Mouse (Mus musculus): ENCODE data around the gene Diaph3. TPM values are rescaled to one million over a fixed set of nuclear protein-coding genes. Genes with fewer than 3 reads are reported as not detected.

The Diaph3 gene
- polyA plus RNA-seq, 1 experiment from 2014 or later = 8.2 TPM

GRCm38 (mm10) chr14:86930763-86931162 lies 210.3 kb downstream of the Diaph3 start:
- no peak overlapping the region for H3K9ac ChIP-seq (ENCODE audit: low read length)
- H3K27me3 ChIP-seq (ENCODE audit: control insufficient read depth, insufficient read depth, low read length) = no peaks in the 10 kb centered on the region
- no peak overlapping the region for H3K4me3 ChIP-seq (ENCODE audit: low read depth, low read length)
- no peaks in the 10 kb centered on the region for H3K9me3 ChIP-seq (ENCODE audit: control insufficient read depth, low read length)
- DNase-seq (ENCODE audit: low spot score) (no peak), ATAC-seq (ENCODE audit: insufficient read depth, low FRiP score, low TSS enrichment) (no peak)
- no peaks in the 10 kb centered on the region for H3K36me3 ChIP-seq (ENCODE audit: control insufficient read depth, insufficient read depth, low read length)
- no peaks in the 10 kb centered on the region for H3K4me1 ChIP-seq (ENCODE audit: control insufficient read depth, insufficient read depth, low read length)
- H3K27ac ChIP-seq (ENCODE audit: low read depth, low read length) = no peak overlapping the region
- no peak overlapping the region for H3K4me2 ChIP-seq (ENCODE audit: low read depth)
- WGBS = 87% methylated on average over 4 of the region's 4 CpGs

DNA sequence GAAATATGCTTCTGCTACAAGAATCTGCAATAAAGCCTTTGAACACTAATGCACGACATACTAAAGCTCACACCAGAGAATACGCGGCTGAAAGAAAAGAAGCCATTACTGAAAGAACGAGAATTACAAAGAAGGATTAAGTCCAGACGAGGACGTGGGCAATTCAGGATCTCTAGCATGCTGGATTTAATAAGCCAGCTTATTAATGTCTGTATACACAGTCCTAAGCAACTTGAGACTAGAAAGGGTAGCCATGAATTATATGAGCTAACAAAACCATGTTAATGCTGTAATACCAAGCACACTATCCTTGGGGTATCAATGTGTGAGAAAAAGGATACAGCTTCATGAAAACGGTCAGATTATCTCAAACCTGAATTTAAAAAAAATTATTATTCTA lies 214.2 kb downstream of the Diaph3 start:
- H3K9ac ChIP-seq (ENCODE audit: low read length) = no peak overlapping the region
- H3K4me3 ChIP-seq (ENCODE audit: low read depth, low read length) = no peak overlapping the region
- H3K27me3 ChIP-seq (ENCODE audit: control insufficient read depth, insufficient read depth, low read length) = no peaks in the 10 kb centered on the region
- WGBS = 93% methylated on average over 7 of the region's 7 CpGs
- ATAC-seq (ENCODE audit: insufficient read depth, low FRiP score, low TSS enrichment) (no peak), DNase-seq (ENCODE audit: low spot score) (no peak)
- no peak overlapping the region for H3K27ac ChIP-seq (ENCODE audit: low read depth, low read length)
- H3K4me2 ChIP-seq (ENCODE audit: low read depth) = no peak overlapping the region
- H3K9me3 ChIP-seq (ENCODE audit: control insufficient read depth, low read length) = no peaks in the 10 kb centered on the region
- H3K36me3 ChIP-seq (ENCODE audit: control insufficient read depth, insufficient read depth, low read length) = no peaks in the 10 kb centered on the region
- no peaks in the 10 kb centered on the region for H3K4me1 ChIP-seq (ENCODE audit: control insufficient read depth, insufficient read depth, low read length)

- Histone ChIP-seq H3K4me1 (ENCODE audit: control insufficient read depth, insufficient read depth, low read length) (no peaks in the 10 kb centered on the region), H3K36me3 (ENCODE audit: control insufficient read depth, insufficient read depth, low read length) (no peaks in the 10 kb centered on the region), H3K27me3 (ENCODE audit: control insufficient read depth, insufficient read depth, low read length) (no peaks in the 10 kb centered on the region), H3K9me3 (ENCODE audit: control insufficient read depth, low read length) (no peaks in the 10 kb centered on the region), H3K4me2 (ENCODE audit: low read depth) (no peak overlapping the region), H3K27ac (ENCODE audit: low read depth, low read length) (no peak overlapping the region), H3K4me3 (ENCODE audit: low read depth, low read length) (no peak overlapping the region), H3K9ac (ENCODE audit: low read length) (no peak overlapping the region)
- DNase-seq (ENCODE audit: low spot score) (no peak), ATAC-seq (ENCODE audit: insufficient read depth, low FRiP score, low TSS enrichment) (no peak)
These were observed 242.1 kb downstream of the Diaph3 start for GRCm38 (mm10) chr14:86898898-86899297.

- H3K4me3 ChIP-seq (ENCODE audit: low read depth, low read length) = no peak overlapping the region
- no peaks in the 10 kb centered on the region for H3K9me3 ChIP-seq (ENCODE audit: control insufficient read depth, low read length)
- no peaks in the 10 kb centered on the region for H3K27me3 ChIP-seq (ENCODE audit: control insufficient read depth, insufficient read depth, low read length)
- H3K9ac ChIP-seq (ENCODE audit: low read length) = no peak overlapping the region
- no peaks in the 10 kb centered on the region for H3K4me1 ChIP-seq (ENCODE audit: control insufficient read depth, insufficient read depth, low read length)
- no peaks in the 10 kb centered on the region for H3K36me3 ChIP-seq (ENCODE audit: control insufficient read depth, insufficient read depth, low read length)
- ATAC-seq (ENCODE audit: insufficient read depth, low FRiP score, low TSS enrichment) (no peak), DNase-seq (ENCODE audit: low spot score) (no peak)
- no peak overlapping the region for H3K4me2 ChIP-seq (ENCODE audit: low read depth)
- no peak overlapping the region for H3K27ac ChIP-seq (ENCODE audit: low read depth, low read length)
- WGBS = 78% methylated on average over 3 of the region's 3 CpGs
These were observed 251.8 kb downstream of the Diaph3 start for GRCm38 (mm10) chr14:86889070-86889804.

DNA sequence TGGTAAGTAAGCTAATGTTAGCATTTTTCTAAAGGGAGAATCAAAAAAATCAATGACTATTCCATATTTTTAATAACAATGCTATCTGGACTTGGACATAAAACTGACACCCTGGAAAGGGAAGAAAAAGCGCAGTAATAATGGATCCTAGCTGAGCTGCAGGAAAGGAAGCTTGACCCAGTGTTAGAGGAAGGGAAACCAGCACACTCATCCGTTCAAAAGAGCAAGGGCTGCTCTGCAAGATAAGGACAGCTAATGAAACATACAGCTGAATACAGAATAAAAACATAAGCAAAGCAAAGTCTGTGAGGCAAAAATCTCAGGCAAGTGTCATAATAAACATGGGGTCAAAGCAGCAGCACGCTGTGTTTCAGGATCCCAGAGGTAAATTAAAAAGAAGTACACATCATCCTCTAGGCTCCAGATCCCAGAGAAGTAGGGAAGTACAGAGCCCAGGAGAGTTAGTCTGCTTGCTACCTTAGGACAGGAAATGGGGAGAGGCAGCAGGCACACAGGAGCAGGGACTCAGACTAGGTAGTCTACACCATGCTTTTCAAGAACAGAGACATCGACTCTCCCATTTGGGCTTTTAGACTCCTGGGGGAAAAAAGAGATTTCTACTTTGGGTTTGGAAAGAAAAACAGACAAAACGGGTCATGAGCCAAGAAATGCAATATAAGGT lies 255.5 kb downstream of the Diaph3 start:
- H3K9ac ChIP-seq (ENCODE audit: low read length) = no peak overlapping the region
- H3K36me3 ChIP-seq (ENCODE audit: control insufficient read depth, insufficient read depth, low read length) = no peaks in the 10 kb centered on the region
- no peak for DNase-seq (ENCODE audit: low spot score)
- no peak overlapping the region for H3K4me2 ChIP-seq (ENCODE audit: low read depth)
- ATAC-seq (ENCODE audit: insufficient read depth, low FRiP score, low TSS enrichment) = no peak
- H3K9me3 ChIP-seq (ENCODE audit: control insufficient read depth, low read length) = no peaks in the 10 kb centered on the region
- H3K27me3 ChIP-seq (ENCODE audit: control insufficient read depth, insufficient read depth, low read length) = no peaks in the 10 kb centered on the region
- H3K27ac ChIP-seq (ENCODE audit: low read depth, low read length) = no peak overlapping the region
- no peak overlapping the region for H3K4me3 ChIP-seq (ENCODE audit: low read depth, low read length)
- 89% methylated on average over 5 of the region's 5 CpGs for WGBS
- H3K4me1 ChIP-seq (ENCODE audit: control insufficient read depth, insufficient read depth, low read length) = no peaks in the 10 kb centered on the region

DNA sequence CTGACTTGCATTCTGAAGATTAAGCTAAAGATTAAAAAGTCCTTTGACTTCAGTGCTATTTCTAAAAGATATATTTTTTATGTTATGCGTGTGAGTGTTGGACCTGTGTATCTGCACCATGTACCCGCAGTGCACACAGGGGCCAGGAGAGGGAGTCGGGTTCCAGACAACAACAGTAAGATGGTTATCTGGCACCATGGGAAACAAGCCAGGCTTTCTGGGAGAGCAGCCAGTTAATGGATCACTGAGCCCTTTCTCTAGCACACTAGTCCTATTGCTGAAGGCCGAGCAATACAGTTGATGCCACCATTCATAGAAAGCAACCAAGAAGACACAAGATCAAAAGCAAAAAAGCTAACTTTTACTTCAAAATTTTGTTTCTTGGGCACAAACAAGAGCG lies 271.5 kb downstream of the Diaph3 start:
- 92% methylated on average over 5 of the region's 5 CpGs for WGBS
- H3K9ac ChIP-seq (ENCODE audit: low read length) = no peak overlapping the region
- no peak overlapping the region for H3K4me2 ChIP-seq (ENCODE audit: low read depth)
- DNase-seq (ENCODE audit: low spot score) = no peak
- no peak overlapping the region for H3K4me3 ChIP-seq (ENCODE audit: low read depth, low read length)
- ATAC-seq (ENCODE audit: insufficient read depth, low FRiP score, low TSS enrichment) = no peak
- H3K27me3 ChIP-seq (ENCODE audit: control insufficient read depth, insufficient read depth, low read length) = no peaks in the 10 kb centered on the region
- no peaks in the 10 kb centered on the region for H3K9me3 ChIP-seq (ENCODE audit: control insufficient read depth, low read length)
- H3K4me1 ChIP-seq (ENCODE audit: control insufficient read depth, insufficient read depth, low read length) = no peaks in the 10 kb centered on the region
- no peak overlapping the region for H3K27ac ChIP-seq (ENCODE audit: low read depth, low read length)
- H3K36me3 ChIP-seq (ENCODE audit: control insufficient read depth, insufficient read depth, low read length) = no peaks in the 10 kb centered on the region

DNA sequence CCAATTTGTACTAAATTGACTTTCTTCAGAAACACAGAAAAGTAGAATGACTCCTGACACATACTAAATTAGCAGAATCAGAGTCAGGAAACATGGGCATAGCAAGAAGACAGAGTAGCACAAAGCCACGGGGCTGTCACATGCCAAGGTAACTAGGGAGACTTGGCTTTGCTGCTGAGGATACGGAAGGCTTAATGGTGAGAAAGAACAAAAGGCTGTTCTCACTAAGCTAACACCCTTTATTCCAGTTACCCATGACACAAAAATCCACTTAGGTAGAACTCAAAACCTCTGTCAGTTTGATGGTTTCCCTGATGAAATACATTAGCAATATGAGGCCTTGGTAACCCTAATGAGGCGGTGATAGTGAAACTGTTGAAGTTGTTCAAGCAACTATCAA lies 273.9 kb downstream of the Diaph3 start:
- Histone ChIP-seq H3K4me1 (ENCODE audit: control insufficient read depth, insufficient read depth, low read length) (no peaks in the 10 kb centered on the region), H3K27ac (ENCODE audit: low read depth, low read length) (no peak overlapping the region), H3K36me3 (ENCODE audit: control insufficient read depth, insufficient read depth, low read length) (no peaks in the 10 kb centered on the region), H3K27me3 (ENCODE audit: control insufficient read depth, insufficient read depth, low read length) (no peaks in the 10 kb centered on the region), H3K4me2 (ENCODE audit: low read depth) (no peak overlapping the region), H3K9ac (ENCODE audit: low read length) (no peak overlapping the region), H3K4me3 (ENCODE audit: low read depth, low read length) (no peak overlapping the region), H3K9me3 (ENCODE audit: control insufficient read depth, low read length) (no peaks in the 10 kb centered on the region)
- ATAC-seq (ENCODE audit: insufficient read depth, low FRiP score, low TSS enrichment) (no peak), DNase-seq (ENCODE audit: low spot score) (no peak)
- 54% methylated on average over 3 of the region's 3 CpGs for WGBS

GRCm38 (mm10) chr14:86864053-86864452 lies 277.0 kb downstream of the Diaph3 start:
- no peak for ATAC-seq (ENCODE audit: insufficient read depth, low FRiP score, low TSS enrichment)
- 90% methylated on average over 3 of the region's 3 CpGs for WGBS
- Histone ChIP-seq H3K36me3 (ENCODE audit: control insufficient read depth, insufficient read depth, low read length) (no peaks in the 10 kb centered on the region), H3K27ac (ENCODE audit: low read depth, low read length) (no peak overlapping the region), H3K9ac (ENCODE audit: low read length) (no peak overlapping the region), H3K4me3 (ENCODE audit: low read depth, low read length) (no peak overlapping the region), H3K27me3 (ENCODE audit: control insufficient read depth, insufficient read depth, low read length) (no peaks in the 10 kb centered on the region), H3K4me1 (ENCODE audit: control insufficient read depth, insufficient read depth, low read length) (no peaks in the 10 kb centered on the region), H3K9me3 (ENCODE audit: control insufficient read depth, low read length) (no peaks in the 10 kb centered on the region), H3K4me2 (ENCODE audit: low read depth) (no peak overlapping the region)
- DNase-seq (ENCODE audit: low spot score) = no peak

- ATAC-seq (ENCODE audit: insufficient read depth, low FRiP score, low TSS enrichment) (no peak), DNase-seq (ENCODE audit: low spot score) (no peak)
- Histone ChIP-seq H3K36me3 (ENCODE audit: control insufficient read depth, insufficient read depth, low read length) (no peaks in the 10 kb centered on the region), H3K9ac (ENCODE audit: low read length) (no peak overlapping the region), H3K4me3 (ENCODE audit: low read depth, low read length) (no peak overlapping the region), H3K9me3 (ENCODE audit: control insufficient read depth, low read length) (no peaks in the 10 kb centered on the region), H3K4me2 (ENCODE audit: low read depth) (no peak overlapping the region), H3K27me3 (ENCODE audit: control insufficient read depth, insufficient read depth, low read length) (no peaks in the 10 kb centered on the region), H3K27ac (ENCODE audit: low read depth, low read length) (no peak overlapping the region), H3K4me1 (ENCODE audit: control insufficient read depth, insufficient read depth, low read length) (no peaks in the 10 kb centered on the region)
- WGBS = 87% methylated on average over 11 of the region's 11 CpGs
These were observed 279.6 kb downstream of the Diaph3 start for GRCm38 (mm10) chr14:86861277-86861946.
